Mouse (Mus musculus) left cerebral cortex, adult 6 months (tissue): ENCODE results near the gene Umad1. TPM values are rescaled to one million over a fixed set of nuclear protein-coding genes. Genes with fewer than 3 reads are reported as not detected.

Experiments
- long read RNA-seq, 2 experiments: library from polyadenylated mRNA; unstranded; transcript quantifications; one replicate each; pipeline ENCODE4 v2.0.0; 2019 to 2020
- polyA plus RNA-seq: library from polyadenylated mRNA; unstranded; fragments of <200 nt; fragmentation: Nextera tagmentation; gene quantifications from 2 replicates; pipeline ENCODE4 v1.2.3, GENCODE M21; 2021

Umad1 gene
- 54.0 and 61.0 TPM in 2 replicates for polyA plus RNA-seq
- long read RNA-seq, experiment 1, transcript Umad1-202 (5 exons, 2,615 nt) = minor isoform, 91 of 467 reads
- long read RNA-seq, experiment 1, transcript Umad1-208 (3 exons, 2,015 nt) = minor isoform, 9 of 467 reads
- long read RNA-seq, experiment 1, transcript Umad1-203 (4 exons, 429 nt) = minor isoform, 13 of 467 reads
- long read RNA-seq, experiment 1, transcript Umad1-204 (4 exons, 2,025 nt) = major isoform, 293 of 467 reads
- long read RNA-seq, experiment 1, partial matches to known transcripts = 16 of 467 reads
- long read RNA-seq, experiment 1, other reads (novel, unspliced or antisense) = 38 of 467 reads
- long read RNA-seq, experiment 2, transcript Umad1-202 (5 exons, 2,615 nt) = minor isoform, 18 of 90 reads
- long read RNA-seq, experiment 2, transcript Umad1-204 (4 exons, 2,025 nt) = major isoform, 41 of 90 reads
- long read RNA-seq, experiment 2, partial matches to known transcripts = 17 of 90 reads
- long read RNA-seq, experiment 2, other reads (novel, unspliced or antisense) = 10 of 90 reads

DNA sequence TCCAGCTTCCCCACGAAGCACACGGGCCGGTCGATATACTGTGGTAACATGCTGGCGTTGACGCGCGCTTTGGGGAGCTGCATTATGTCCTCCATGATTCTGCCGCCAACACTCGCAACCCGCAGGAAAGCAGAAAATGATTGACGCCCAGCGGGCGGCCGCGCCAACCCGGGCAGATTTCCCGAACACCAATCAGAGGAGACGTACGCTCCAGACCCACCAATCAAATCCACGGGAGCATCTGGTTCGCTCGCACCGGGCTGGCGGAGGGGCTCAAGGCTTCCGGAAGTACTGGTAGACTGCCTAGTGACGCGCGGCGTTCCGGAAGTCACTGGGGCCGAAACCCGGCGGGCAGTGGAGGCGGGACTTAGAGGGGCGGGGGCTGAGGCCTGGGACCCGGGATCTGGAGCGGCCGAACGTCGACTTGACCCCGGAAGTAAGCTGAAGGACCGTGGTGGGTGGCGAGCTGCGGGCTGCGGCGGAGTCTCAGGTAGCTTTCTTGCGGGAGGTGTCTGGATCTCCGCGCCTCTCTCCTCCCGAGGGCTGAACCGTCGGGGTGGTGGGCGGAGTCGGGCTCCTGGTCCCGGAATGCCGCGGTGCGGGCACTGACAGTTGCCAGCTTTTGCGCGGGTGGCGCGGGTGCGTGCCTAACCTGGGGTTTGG, at the start of gene Umad1, which contains the start of the genes Rpa3 and Gm45062:
Gene Umad1 (plus strand): TSS at position 285 of the 663 bp plus-strand sequence.
Gene Rpa3 (minus strand): TSS at position 170 of the 663 bp plus-strand sequence.
Gene Gm45062 (plus strand): TSS at position 447 of the 663 bp plus-strand sequence.

Other genes with a start within 250 kb of the Umad1 start
- 0.05 and 0.06 TPM in 2 replicates for gene Col28a1, start 66.7 kb upstream of the Umad1 start, polyA plus RNA-seq
- gene Mios, start 50.1 kb upstream of the Umad1 start, polyA plus RNA-seq = 10.8 and 12.7 TPM in 2 replicates
- gene Rpa3, start 115 bp upstream of the Umad1 start, polyA plus RNA-seq = 42.7 and 47.2 TPM in 2 replicates
- 0.75 and 6.5 TPM in 2 replicates for gene Gm45062, start 162 bp downstream of the Umad1 start, polyA plus RNA-seq